Mouse (Mus musculus): ENCODE results near the gene Tgfb1. TPM values are rescaled to one million over a fixed set of nuclear protein-coding genes. Genes with fewer than 3 reads are reported as not detected.

Tgfb1 gene
- polyA plus RNA-seq, 1 experiment from 2014 or later: 2.8 TPM

GRCm38 (mm10) chr7:25694104-25694503 lies 7.3 kb downstream of the Tgfb1 start:
- Histone ChIP-seq H3K4me2 (ENCODE audit: low read depth, low read length) (no peak overlapping the region), H3K36me3 (ENCODE audit: control insufficient read depth, insufficient read depth, low read length) (0 out of 2 replicates have a peak, but pooled peaks cover 4% of the 10 kb centered on the region), H3K9ac (ENCODE audit: low read length) (no peak overlapping the region), H3K4me3 (replicated peaks; ENCODE audit: low read length) (no peak overlapping the region), H3K9me3 (replicated peaks; ENCODE audit: control insufficient read depth, low read length) (no peaks in the 10 kb centered on the region), H3K27me3 (ENCODE audit: control insufficient read depth, insufficient read depth, low read length) (no peaks in the 10 kb centered on the region), H3K27ac (ENCODE audit: low read length) (no peak overlapping the region), H3K4me1 (ENCODE audit: control insufficient read depth, insufficient read depth, low read length) (peaks cover 6% of the 10 kb centered on the region; the same call in 1 of the 2 replicates)
- 59% methylated on average over 8 of the region's 8 CpGs for WGBS
- ATAC-seq (ENCODE audit: insufficient read depth, low FRiP score): no peak

- Histone ChIP-seq H3K27ac (ENCODE audit: low read length) (no peak overlapping the region), H3K9ac (ENCODE audit: low read length) (no peak overlapping the region), H3K4me1 (ENCODE audit: control insufficient read depth, insufficient read depth, low read length) (peaks cover 5% of the 10 kb centered on the region; the same call in 1 of the 2 replicates), H3K4me2 (ENCODE audit: low read depth, low read length) (no peak overlapping the region), H3K36me3 (ENCODE audit: control insufficient read depth, insufficient read depth, low read length) (no peaks in the 10 kb centered on the region), H3K4me3 (replicated peaks; ENCODE audit: low read length) (no peak overlapping the region), H3K27me3 (ENCODE audit: control insufficient read depth, insufficient read depth, low read length) (no peaks in the 10 kb centered on the region), H3K9me3 (replicated peaks; ENCODE audit: control insufficient read depth, low read length) (no peaks in the 10 kb centered on the region)
- ATAC-seq (ENCODE audit: insufficient read depth, low FRiP score): no peak
- WGBS: 58% methylated on average over 13 of the region's 13 CpGs
Measured at GRCm38 (mm10) chr7:25699851-25700250, 13.0 kb downstream of the Tgfb1 start.

GRCm38 (mm10) chr7:25700732-25701131 lies 13.9 kb downstream of the Tgfb1 start:
- no peaks in the 10 kb centered on the region for H3K9me3 ChIP-seq (replicated peaks; ENCODE audit: control insufficient read depth, low read length)
- H3K27me3 ChIP-seq (ENCODE audit: control insufficient read depth, insufficient read depth, low read length): no peaks in the 10 kb centered on the region
- no peak overlapping the region for H3K4me3 ChIP-seq (replicated peaks; ENCODE audit: low read length)
- WGBS: 74% methylated on average over 12 of the region's 12 CpGs
- peaks cover 13% of the 10 kb centered on the region for H3K4me1 ChIP-seq (ENCODE audit: control insufficient read depth, insufficient read depth, low read length)
- ATAC-seq (ENCODE audit: insufficient read depth, low FRiP score): no peak
- no peaks in the 10 kb centered on the region for H3K36me3 ChIP-seq (ENCODE audit: control insufficient read depth, insufficient read depth, low read length)
- no peak overlapping the region for H3K4me2 ChIP-seq (ENCODE audit: low read depth, low read length)
- H3K9ac ChIP-seq (ENCODE audit: low read length): no peak overlapping the region
- no peak overlapping the region for H3K27ac ChIP-seq (ENCODE audit: low read length)

GRCm38 (mm10) chr7:25702350-25702749 lies 15.5 kb downstream of the Tgfb1 start:
- H3K4me1 ChIP-seq (ENCODE audit: control insufficient read depth, insufficient read depth, low read length): peaks cover 30% of the 10 kb centered on the region
- H3K4me2 ChIP-seq (ENCODE audit: low read depth, low read length): no peak overlapping the region
- no peak overlapping the region for H3K27ac ChIP-seq (ENCODE audit: low read length)
- H3K4me3 ChIP-seq (replicated peaks; ENCODE audit: low read length): no peak overlapping the region
- WGBS: 96% methylated on average over 2 of the region's 2 CpGs
- no peaks in the 10 kb centered on the region for H3K9me3 ChIP-seq (replicated peaks; ENCODE audit: control insufficient read depth, low read length)
- ATAC-seq (ENCODE audit: insufficient read depth, low FRiP score): no peak
- H3K27me3 ChIP-seq (ENCODE audit: control insufficient read depth, insufficient read depth, low read length): no peaks in the 10 kb centered on the region
- H3K36me3 ChIP-seq (ENCODE audit: control insufficient read depth, insufficient read depth, low read length): no peaks in the 10 kb centered on the region
- no peak overlapping the region for H3K9ac ChIP-seq (ENCODE audit: low read length)

- 39% methylated on average over 10 of the region's 10 CpGs for WGBS
- ATAC-seq (ENCODE audit: insufficient read depth, low FRiP score): no peak
- H3K4me2 ChIP-seq (ENCODE audit: low read depth, low read length): no peak overlapping the region
Measured at GRCm38 (mm10) chr7:25703793-25704494, 17.1 kb downstream of the Tgfb1 start.

GRCm38 (mm10) chr7:25704716-25705364 lies 18.0 kb downstream of the Tgfb1 start:
- H3K27me3 ChIP-seq (ENCODE audit: control insufficient read depth, insufficient read depth, low read length): no peaks in the 10 kb centered on the region
- no peak overlapping the region for H3K27ac ChIP-seq (ENCODE audit: low read length)
- H3K4me3 ChIP-seq (replicated peaks; ENCODE audit: low read length): peak overlapping the region; percentile 20
- no peak overlapping the region for H3K9ac ChIP-seq (ENCODE audit: low read length)
- WGBS: 15% methylated on average over 37 of the region's 37 CpGs
- no peaks in the 10 kb centered on the region for H3K9me3 ChIP-seq (replicated peaks; ENCODE audit: control insufficient read depth, low read length)
- peak; percentile 19; the same call in 1 of the 2 replicates for ATAC-seq (ENCODE audit: insufficient read depth, low FRiP score)
- H3K4me1 ChIP-seq (ENCODE audit: control insufficient read depth, insufficient read depth, low read length): peaks cover 37% of the 10 kb centered on the region
- H3K4me2 ChIP-seq (ENCODE audit: low read depth, low read length): peak overlapping the region; percentile 54
- H3K36me3 ChIP-seq (ENCODE audit: control insufficient read depth, insufficient read depth, low read length): no peaks in the 10 kb centered on the region

More at GRCm38 (mm10) chr7:25703793-25704494, 17.1 kb downstream of the Tgfb1 start:
- Histone ChIP-seq H3K36me3 (ENCODE audit: control insufficient read depth, insufficient read depth, low read length) (no peaks in the 10 kb centered on the region), H3K9ac (ENCODE audit: low read length) (no peak overlapping the region), H3K27ac (ENCODE audit: low read length) (no peak overlapping the region), H3K9me3 (replicated peaks; ENCODE audit: control insufficient read depth, low read length) (no peaks in the 10 kb centered on the region), H3K4me3 (replicated peaks; ENCODE audit: low read length) (no peak overlapping the region), H3K4me1 (ENCODE audit: control insufficient read depth, insufficient read depth, low read length) (peaks cover 37% of the 10 kb centered on the region), H3K27me3 (ENCODE audit: control insufficient read depth, insufficient read depth, low read length) (no peaks in the 10 kb centered on the region)

GRCm38 (mm10) chr7:25705801-25706251 lies 19.0 kb downstream of the Tgfb1 start:
- no peaks in the 10 kb centered on the region for H3K27me3 ChIP-seq (ENCODE audit: control insufficient read depth, insufficient read depth, low read length)
- ATAC-seq (ENCODE audit: insufficient read depth, low FRiP score): peak; percentile 31; the same call in 1 of the 2 replicates
- peaks cover 44% of the 10 kb centered on the region for H3K4me1 ChIP-seq (ENCODE audit: control insufficient read depth, insufficient read depth, low read length)
- H3K36me3 ChIP-seq (ENCODE audit: control insufficient read depth, insufficient read depth, low read length): no peaks in the 10 kb centered on the region
- no peaks in the 10 kb centered on the region for H3K9me3 ChIP-seq (replicated peaks; ENCODE audit: control insufficient read depth, low read length)
- WGBS: 44% methylated on average over 6 of the region's 6 CpGs
- H3K4me3 ChIP-seq (replicated peaks; ENCODE audit: low read length): no peak overlapping the region
- peak overlapping the region; percentile 53 for H3K27ac ChIP-seq (ENCODE audit: low read length)
- no peak overlapping the region; the same call in 1 of the 2 replicates for H3K4me2 ChIP-seq (ENCODE audit: low read depth, low read length)
- H3K9ac ChIP-seq (ENCODE audit: low read length): peak overlapping the region; percentile 50; the same call in 1 of the 2 replicates

- Histone ChIP-seq H3K9ac (ENCODE audit: low read length) (peak overlapping the region; percentile 33; the same call in 1 of the 2 replicates), H3K27me3 (ENCODE audit: control insufficient read depth, insufficient read depth, low read length) (no peaks in the 10 kb centered on the region), H3K36me3 (ENCODE audit: control insufficient read depth, insufficient read depth, low read length) (no peaks in the 10 kb centered on the region), H3K9me3 (replicated peaks; ENCODE audit: control insufficient read depth, low read length) (no peaks in the 10 kb centered on the region), H3K27ac (ENCODE audit: low read length) (peak overlapping the region; percentile 53), H3K4me3 (replicated peaks; ENCODE audit: low read length) (no peak overlapping the region), H3K4me1 (ENCODE audit: control insufficient read depth, insufficient read depth, low read length) (peaks cover 46% of the 10 kb centered on the region), H3K4me2 (ENCODE audit: low read depth, low read length) (no peak overlapping the region; the same call in 1 of the 2 replicates)
- WGBS: 39% methylated on average over 7 of the region's 7 CpGs
- ATAC-seq (ENCODE audit: insufficient read depth, low FRiP score): no peak
Measured at GRCm38 (mm10) chr7:25706578-25707170, 19.9 kb downstream of the Tgfb1 start.
